Mouse (Mus musculus) CD4-positive, CD25-positive, alpha-beta regulatory T cell, adult 4 months (primary cell): ENCODE data around the gene Csf3. TPM values are rescaled to one million over a fixed set of nuclear protein-coding genes. Genes with fewer than 3 reads are reported as not detected.
A peak's percentile ranks its signal among the peaks of the same experiment; 100 is the strongest.
"Not testable (repeated sequence)": the region's sequence is repeated elsewhere in the genome, so short reads cannot be mapped to it uniquely, and the experiment has no call there.

ENCODE experiments used
- ATAC-seq: one replicate; pipeline ENCODE4 v1.8.0; 2017
- polyA plus RNA-seq, 2 experiments: library from polyadenylated mRNA; unstranded; fragments of 100-300 nt; shearing (Covaris generic); gene quantifications; one replicate each; pipeline ENCODE4 v1.2.1; 2017

Gene Csf3
- polyA plus RNA-seq, 2 experiments from 2014 or later = not detected

DNA sequence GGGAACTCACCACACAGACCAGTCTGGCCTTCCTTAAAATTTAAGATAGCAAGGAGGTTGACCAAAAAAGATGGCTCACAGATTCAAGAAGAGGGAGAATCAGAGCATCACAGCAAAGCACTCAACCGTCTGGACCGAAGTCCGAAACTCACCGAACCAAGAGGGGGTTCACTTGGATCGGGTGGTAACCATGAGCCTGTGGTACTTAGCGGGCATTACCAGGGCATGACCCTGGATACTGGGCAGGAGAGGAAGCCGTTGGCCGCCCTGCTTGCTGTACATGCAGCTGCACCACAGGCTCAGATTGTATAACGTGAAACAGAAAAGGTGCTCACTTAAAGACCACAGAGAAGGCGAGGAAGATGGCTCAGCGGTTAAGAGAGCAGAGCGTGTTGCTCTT lies 3.8 kb upstream of the Csf3 start:
- ATAC-seq = no peak

GRCm38 (mm10) chr11:98698849-98699640 lies 2.0 kb upstream of the Csf3 start:
- no peak for ATAC-seq

- peak; percentile 69 for ATAC-seq
These were observed 1.2 kb upstream of the Csf3 start for GRCm38 (mm10) chr11:98699911-98700310.

DNA sequence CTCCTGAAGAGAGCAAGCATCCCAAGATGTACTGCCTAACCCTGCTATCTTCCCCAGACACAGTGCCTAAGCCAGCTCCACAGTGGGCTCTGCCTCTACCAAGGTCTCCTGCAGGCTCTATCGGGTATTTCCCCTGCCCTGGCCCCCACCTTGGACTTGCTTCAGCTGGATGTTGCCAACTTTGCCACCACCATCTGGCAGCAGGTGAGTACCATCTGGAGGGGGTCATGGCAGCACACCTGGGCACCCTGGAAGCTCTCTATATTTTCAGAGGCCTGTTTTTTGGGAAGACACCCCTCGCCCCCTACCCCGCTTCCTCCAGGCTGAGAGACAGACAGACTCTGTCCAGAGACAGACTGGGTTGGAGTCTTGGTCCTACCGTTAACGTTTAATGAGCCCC lies 1.3 kb downstream of the Csf3 start:
- no peak for ATAC-seq

DNA sequence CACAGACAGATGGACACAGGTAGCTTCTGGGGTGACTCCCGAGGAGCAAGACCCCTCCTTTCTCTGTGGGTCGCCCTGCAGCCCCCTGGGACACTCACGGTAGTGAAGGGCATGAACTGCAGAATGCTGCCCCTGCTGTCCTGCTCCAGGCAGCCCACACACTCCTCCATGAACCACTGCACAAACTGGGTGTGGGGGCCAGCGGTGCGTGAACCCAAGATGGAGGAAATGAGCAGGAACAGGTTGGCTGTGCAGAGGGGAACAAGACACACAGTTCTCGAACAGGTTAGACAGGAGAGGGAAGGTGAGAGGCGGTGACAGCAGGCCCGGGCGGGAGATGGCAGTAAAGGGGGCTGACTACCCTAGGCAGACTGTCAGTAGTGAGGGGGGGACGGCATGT lies 4.0 kb downstream of the Csf3 start:
- no peak for ATAC-seq

DNA sequence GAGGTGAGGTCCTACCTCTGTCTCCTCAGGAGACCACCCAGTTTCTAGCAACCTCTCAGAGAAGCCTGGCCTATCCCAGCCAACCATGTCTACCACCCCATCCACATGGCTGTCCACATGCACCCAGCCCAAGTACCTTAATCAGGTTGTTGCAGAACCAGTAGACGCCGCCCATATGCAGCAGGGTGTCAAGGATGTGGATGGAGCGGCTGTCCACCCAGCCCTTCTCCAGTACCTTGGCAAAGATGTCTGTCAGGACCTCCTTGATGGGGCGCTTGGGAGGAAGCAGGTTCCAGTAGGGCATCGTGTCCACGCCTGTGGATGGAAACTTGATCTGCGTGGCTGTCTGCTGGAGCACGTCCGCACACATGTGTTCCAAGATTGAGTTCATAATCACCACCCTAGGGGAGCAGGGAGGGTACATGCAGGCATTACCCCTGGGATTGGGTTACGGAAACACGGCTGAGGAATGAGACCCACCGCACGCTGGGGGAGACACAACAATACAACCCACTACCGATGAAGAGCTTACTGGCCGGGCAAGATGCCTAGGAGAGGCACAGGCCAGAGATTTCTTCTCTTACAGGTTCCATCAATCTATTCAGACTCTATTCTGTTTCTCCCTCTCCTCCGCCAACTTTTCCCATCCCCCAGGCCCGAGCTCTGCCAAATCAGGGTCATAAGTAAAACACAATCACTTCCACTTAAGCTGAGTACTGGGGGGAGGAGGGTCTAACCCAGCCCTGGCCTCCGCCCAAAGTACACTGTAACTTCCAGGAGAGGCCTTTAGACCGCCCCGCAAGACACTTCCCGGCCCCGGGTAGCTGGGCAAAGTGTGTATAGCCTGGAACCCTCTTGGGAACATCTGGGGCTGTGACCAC lies 6.6 kb downstream of the Csf3 start:
- ATAC-seq = no peak

- no peak for ATAC-seq
These were observed 7.4 kb downstream of the Csf3 start for GRCm38 (mm10) chr11:98708282-98708956.

- no peak for ATAC-seq
These were observed 8.1 kb downstream of the Csf3 start for GRCm38 (mm10) chr11:98709001-98709741.

DNA sequence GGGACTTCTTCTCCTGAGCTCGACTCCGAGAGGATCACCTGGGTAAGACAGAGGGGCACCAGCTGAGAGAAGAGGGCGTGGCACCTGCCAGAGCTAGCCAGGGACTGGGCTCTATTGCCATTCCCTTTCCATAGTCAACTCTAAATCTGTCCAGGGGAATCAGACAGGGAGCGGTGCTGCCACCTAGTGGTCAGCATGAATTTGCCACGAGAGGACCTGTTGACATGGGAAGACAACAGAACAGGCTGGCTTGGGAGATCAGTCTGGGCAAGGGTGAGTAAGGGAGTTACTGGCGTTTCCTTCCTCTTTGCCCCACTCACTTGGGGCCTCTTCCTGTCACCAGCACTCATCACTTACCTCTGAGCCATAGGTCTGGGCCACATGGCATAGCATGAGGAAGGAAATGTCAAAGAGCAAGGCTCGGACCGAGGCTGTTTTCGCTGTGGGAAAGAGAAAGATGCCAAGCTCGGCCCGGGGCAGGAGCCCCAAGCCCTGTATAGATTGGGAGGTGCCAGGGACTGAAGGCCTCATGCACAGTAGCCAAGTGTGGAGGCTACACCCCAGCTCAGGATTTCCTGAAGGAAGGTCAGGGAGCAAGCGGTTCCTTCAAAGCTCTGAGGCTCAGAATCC lies 9.5 kb downstream of the Csf3 start:
- peak; percentile 53 for ATAC-seq

DNA sequence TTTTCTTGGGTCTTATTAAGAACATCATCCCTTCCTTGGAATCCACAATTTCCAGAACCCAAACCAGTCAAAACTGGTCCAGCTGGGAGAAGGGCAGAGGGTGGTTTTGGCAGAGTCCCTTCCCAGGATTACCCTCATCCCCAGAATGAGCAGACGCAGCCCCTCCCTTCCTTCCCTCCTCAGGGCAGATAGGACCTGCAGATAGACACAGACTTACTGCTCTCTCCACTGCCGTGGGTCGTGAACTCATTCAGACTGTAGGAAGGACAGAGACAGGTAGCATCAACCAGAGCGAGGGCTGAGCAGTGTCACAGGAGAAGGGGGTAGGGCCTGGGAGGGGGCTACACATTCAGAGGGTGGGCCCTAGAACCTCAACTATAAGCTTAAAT lies 10.0 kb downstream of the Csf3 start:
- ATAC-seq = no peak

DNA sequence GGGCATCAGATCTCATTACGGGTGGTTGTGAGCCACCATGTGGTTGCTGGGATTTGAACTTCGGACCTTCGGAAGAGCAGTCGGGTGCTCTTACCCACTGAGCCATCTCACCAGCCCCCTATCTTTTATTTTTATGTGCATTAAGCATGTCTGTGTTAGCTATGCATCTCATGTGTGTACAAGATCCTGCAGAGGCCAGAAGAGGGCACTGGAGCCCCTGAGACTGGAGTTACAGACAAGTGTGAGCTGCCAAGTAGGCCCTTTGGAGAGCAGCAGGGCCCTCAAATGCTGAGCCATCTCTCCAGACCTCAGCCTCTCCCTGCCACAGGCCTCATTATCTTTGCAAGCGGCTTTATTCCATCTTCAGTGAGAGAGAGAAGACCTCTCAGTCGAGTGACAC lies 10.9 kb downstream of the Csf3 start:
- not testable (repeated sequence) for ATAC-seq

DNA sequence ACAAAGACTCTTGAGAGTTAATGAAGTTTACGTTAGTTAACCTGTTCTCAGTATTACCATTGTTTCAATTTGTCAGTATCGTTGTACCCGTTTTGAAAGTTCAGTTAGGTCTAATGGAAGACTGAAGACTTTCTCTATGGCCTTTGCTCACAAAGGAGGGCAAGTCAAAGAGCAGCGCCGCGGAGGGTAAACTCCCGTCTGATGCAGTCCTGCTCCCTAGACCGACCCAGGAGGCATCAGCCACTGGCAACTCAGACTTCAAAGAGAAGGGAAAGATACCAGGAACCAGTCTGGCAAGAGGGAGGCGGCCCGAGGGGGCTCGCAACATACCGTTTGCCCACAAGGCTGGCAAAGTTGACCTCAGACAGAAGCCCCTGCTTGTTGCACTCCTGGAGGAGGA lies 12.6 kb downstream of the Csf3 start:
- ATAC-seq = no peak

DNA sequence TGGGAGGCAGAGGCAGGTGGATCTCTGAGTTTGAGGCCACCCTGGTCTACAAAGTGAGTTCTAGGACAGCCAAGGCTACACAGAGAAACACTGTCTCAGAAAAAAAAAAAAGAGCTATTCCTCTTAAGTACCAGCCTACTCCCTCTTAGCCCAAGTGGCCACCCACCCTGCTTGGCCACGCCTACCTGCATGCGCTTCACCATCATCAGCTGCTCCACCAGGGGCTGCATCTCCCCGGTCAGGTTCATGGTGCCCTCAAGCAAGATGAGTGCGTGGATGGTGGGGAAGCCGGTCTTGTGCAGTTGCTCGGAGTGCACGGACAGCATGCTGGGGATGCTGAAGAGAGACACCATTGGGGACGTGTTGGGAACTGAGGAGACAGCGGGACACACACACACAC lies 14.9 kb downstream of the Csf3 start:
- no peak for ATAC-seq

GRCm38 (mm10) chr11:98717904-98718303 lies 16.8 kb downstream of the Csf3 start:
- no peak for ATAC-seq

DNA sequence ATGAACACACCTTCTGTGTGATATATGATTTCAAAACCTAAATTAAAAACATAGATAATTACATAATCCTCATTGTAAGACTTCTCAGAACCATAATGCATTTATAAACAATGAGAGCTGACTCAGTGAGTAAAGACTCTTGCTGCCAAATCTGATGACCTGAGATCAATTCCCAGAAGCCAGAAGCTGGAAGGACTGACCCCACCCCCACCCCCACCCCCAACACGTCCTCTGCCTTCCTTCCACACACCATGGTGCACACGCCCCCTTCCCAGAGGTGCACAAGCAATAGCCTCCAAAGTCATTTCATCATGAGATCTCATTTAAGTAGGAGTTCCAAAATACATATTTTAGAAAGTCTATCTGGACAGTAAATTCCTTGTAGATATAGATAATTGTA lies 19.7 kb downstream of the Csf3 start:
- no peak for ATAC-seq

DNA sequence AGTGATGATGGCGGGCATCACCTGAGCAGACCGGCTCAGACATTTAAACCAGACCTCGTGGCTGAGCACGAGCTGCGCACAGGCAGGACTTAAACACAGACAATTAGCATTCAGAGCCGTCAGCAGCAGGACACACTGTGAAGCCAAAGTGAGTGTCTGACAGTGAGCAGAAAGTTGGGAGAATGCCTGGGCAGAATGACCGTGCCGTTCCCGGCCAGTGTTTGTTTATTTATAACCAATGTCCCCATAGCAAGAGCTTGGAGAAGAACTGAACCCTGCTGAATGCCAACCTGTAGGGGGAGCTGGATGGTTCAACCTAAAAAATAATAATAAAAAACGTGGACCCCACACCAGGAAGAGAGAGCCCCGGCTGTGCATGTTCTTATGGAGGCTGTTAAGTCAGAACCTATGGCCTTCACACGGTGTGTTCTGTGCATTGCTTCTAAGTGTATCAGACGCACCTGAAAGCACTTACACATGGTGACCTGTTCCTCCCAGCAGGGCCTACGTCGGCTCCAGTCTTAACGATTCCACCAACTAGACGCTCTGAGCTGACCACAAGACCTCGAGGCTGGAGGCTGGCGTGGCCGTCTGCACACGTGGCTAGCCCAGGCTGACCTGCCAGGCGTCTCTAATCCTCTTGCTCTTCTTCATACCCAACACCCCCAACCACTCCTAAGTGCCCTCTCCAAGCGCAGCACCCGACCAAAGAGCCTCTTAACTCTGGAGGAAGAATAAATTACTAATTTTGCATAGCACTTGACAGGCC lies 20.6 kb downstream of the Csf3 start:
- no peak for ATAC-seq

DNA sequence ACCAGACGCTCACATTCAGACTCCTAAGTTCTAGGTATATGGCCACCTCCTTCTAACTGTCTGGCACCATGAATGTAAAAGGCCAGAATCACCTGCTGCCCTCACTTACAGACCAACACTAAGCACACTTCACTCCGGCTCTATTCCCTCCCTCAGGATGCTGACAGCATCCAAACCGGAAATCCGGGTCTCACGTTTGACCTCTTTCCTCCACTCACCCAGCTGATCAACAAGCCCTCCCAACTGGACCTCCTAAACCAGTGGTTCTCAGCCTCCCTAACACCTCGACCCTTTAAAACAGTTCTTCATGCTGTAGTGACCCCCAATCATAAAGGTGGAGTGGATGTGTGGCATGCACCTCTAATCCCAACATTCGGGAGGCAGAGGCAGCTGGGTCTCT lies 22.0 kb downstream of the Csf3 start:
- ATAC-seq = no peak

GRCm38 (mm10) chr11:98725926-98726506 lies 25.0 kb downstream of the Csf3 start:
- no peak for ATAC-seq

DNA sequence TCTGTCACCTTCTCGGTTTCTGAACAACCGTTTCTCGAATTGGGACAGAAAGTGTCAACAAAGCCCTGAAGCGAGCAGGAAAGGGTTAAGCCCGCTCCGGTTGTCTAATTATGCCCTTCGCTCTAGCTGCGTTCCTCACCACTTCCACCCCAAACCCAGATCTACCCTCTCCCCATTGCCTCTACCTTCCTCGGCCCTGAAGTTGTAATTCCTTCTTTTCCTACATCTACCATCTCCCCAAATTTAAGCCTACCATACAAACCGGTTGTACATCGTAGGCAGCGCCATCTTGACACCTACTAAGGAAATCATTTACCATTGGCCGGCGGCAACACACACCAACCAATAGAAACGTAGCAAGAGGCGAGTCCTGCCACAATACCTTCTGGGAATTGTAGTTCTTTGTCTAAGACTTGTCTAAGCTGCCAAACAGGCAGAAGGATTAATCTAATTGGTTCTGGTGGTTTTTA lies 28.1 kb downstream of the Csf3 start, which contains the start of gene Med24:
TSS of gene Med24 (minus strand) at position 317 of the 470 bp plus-strand sequence.
- ATAC-seq = peak; percentile 100

DNA sequence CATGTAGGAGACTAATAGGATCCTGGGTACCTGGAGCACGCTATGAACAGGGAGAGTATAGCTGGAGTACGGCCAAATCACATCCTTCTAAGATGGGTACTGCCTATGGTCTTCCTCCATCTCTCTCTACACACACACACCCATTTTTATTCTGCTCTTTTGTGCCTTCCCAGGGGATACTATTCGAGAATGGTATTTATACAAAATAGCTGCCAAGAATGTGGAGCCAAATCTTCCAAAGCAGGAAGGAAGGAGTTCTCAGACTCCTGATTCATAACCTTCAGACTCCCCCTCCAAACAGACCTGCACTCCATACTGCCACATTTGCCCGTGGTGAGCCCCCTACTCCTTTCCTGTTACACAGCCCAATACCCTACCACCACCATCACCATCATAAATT lies 29.7 kb downstream of the Csf3 start:
- ATAC-seq = no peak

DNA sequence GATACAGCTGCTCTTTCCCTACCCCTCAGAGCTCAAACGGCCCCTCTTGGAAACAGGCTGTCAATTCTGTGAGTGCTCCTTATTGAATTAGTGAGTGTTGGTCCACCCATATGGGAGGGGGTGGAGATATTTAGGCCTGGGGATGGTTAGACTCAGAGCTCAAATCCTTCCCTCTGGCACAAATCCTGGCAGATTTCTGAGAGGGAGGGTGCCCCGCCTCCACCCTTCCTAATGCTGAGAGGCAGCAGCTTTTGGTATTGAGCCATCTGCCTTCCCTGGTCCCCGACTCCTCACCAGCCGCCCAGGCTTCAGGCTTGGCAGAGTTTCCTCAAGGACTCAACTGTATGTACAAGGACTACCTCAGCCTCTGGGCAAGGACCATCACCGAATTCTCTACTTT lies 30.1 kb downstream of the Csf3 start:
- ATAC-seq = no peak
